Mouse (Mus musculus) small intestine, adult 2 months (tissue): Measurements from ENCODE around the gene Gm11595.

Source experiments
- CTCF ChIP-seq: fragments of 200-500 bp; IDR thresholded peaks from 2 replicates; pipeline ENCODE4 v1.5.1; 2012; ENCODE audit warnings: low read depth, mild to moderate bottlenecking, control low read depth, inconsistent platforms, low read length, moderate library complexity, mixed read lengths; ENCODE audit not compliant: insufficient replicate concordance, insufficient read length; ENCODE audit errors: extremely low read depth
- POLR2A ChIP-seq: fragments of 200-500 bp; IDR thresholded peaks from 2 replicates; pipeline ENCODE4 v1.6.1; 2012; ENCODE audit warnings: low read depth, mild to moderate bottlenecking, control low read depth, inconsistent platforms, low read length, moderate library complexity

DNA sequence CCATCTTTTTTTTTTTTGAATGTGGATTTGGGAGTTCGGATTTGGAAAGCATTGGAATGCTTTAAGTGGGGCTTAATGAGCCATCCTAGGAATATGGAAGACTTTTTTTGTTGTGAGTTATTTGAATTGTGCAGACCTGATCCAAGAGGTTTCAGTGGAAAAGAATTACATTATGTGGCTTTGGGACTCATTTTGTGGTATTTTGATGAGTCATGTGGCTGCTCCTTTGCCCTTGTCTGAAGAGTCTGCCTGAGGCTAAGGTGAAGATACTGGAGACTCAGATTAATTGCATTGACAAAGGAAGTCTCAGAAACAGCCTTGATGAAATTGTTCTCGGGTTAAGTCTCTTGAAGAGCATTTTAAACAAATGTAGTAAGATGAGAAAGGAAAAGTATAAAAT lies 4.3 kb downstream of the Gm11595 start:
- TF ChIP-seq CTCF, result no peak
- no peak for TF ChIP-seq POLR2A
